Mouse (Mus musculus) myocyte (in vitro differentiated cells): ENCODE measurements around the gene Shc3.

Experiments
- MAX ChIP-seq: IDR thresholded peaks from one replicate; pipeline ENCODE4 v1.6.1; 2011; ENCODE audit warnings: low read depth, mild to moderate bottlenecking, control low read depth
- POLR2A ChIP-seq: IDR thresholded peaks from one replicate; pipeline ENCODE4 v1.6.1; 2011; ENCODE audit warnings: low read depth, mild to moderate bottlenecking, control low read depth, moderate library complexity; ENCODE audit not compliant: insufficient read length
- USF1 ChIP-seq: IDR thresholded peaks from one replicate; pipeline ENCODE4 v1.6.1; 2011; ENCODE audit warnings: low read depth, mild to moderate bottlenecking, control low read depth, moderate library complexity

- TF ChIP-seq POLR2A (no peak), USF1 (no peak), MAX (no peak)
These were observed 83.9 kb downstream of the Shc3 start for GRCm38 (mm10) chr13:51485291-51485690.
